Mouse (Mus musculus): ENCODE measurements at regions not wholly inside any gene's neighbourhood (a gene's known extent, or its start where the extent isn't known, plus 50 kb on each side); places are given as distances from the start of the nearest gene placed in this dataset.
A peak's percentile ranks its signal among the peaks of the same experiment; 100 is the strongest.

DNA sequence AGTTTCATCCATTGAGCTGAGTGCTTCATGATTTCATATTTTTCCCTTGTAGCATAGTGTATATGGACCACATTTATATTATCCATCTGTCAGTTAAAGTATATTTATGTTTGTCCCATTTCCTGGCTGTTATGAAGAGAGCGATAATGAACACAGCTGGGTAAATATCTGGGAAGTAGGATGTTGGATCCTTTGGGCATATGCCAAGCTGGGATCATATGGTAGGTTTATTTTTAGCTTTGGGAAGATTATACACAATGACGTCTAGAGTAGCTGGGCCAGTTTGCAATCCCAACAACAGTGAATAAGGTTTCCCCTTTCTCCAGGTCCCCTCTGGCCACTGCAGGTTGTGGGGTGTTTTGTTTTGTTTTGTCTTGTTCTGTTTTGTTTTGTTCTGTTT is 164.5 kb downstream of the Gm765 start:
- Histone ChIP-seq H3K27me3 (ENCODE audit: low read depth, poor library complexity, severe bottlenecking) (no peaks in the 10 kb centered on the region), H3K36me3 (no peaks in the 10 kb centered on the region), H3K9me3 (replicated peaks) (no peaks in the 10 kb centered on the region), H3K4me1 (no peaks in the 10 kb centered on the region), H3K4me3 (no peak overlapping the region), H3K27ac (no peak overlapping the region)
- DNase-seq (ENCODE audit: low spot score), result no peak
- 85% methylated on average over 2 of the region's 2 CpGs for WGBS

- WGBS, result 81% methylated on average over 12 of the region's 12 CpGs
- no peak overlapping the region for H3K27ac ChIP-seq
- DNase-seq (ENCODE audit: low spot score), result no peak
- no peak overlapping the region for H3K4me3 ChIP-seq
- H3K36me3 ChIP-seq, result no peaks in the 10 kb centered on the region
- H3K4me1 ChIP-seq, result no peaks in the 10 kb centered on the region
- H3K27me3 ChIP-seq (ENCODE audit: low read depth, poor library complexity, severe bottlenecking), result no peaks in the 10 kb centered on the region
- no peaks in the 10 kb centered on the region for H3K9me3 ChIP-seq (replicated peaks)
Observed at GRCm38 (mm10) chr6:98149043-98149813, 193.3 kb downstream of the Gm765 start.

- Histone ChIP-seq H3K4me3 (no peak overlapping the region), H3K36me3 (no peaks in the 10 kb centered on the region), H3K27ac (no peak overlapping the region), H3K27me3 (ENCODE audit: low read depth, poor library complexity, severe bottlenecking) (no peaks in the 10 kb centered on the region), H3K9me3 (replicated peaks) (no peaks in the 10 kb centered on the region), H3K4me1 (no peaks in the 10 kb centered on the region)
- no peak for DNase-seq (ENCODE audit: low spot score)
- WGBS, result 89% methylated on average over 5 of the region's 5 CpGs
Observed at GRCm38 (mm10) chr6:98147855-98148254, 194.7 kb downstream of the Gm765 start.

DNA sequence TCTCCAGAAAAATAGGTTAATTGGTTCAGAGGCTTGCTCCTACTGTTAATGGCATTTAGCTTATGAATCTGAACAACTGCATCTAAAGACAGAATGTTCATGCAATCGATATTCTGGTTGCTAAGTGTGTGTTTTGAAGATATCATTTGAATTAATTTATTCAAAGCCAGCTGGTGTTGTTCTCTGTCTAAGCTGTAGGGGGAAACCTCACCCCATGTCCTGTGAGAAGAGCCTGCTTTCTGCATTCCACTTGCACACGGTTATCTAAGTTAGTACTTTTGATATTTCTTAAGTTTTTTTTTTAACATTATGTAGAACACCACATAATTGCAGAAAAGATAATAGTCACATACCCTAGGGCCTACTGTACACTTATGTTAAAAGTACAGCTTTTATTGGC is 209.6 kb downstream of the Gm765 start:
- H3K27ac ChIP-seq, result no peak overlapping the region
- no peak overlapping the region for H3K4me3 ChIP-seq
- H3K9me3 ChIP-seq (replicated peaks), result no peaks in the 10 kb centered on the region
- WGBS, result 59% methylated on average over 2 of the region's 2 CpGs
- H3K4me1 ChIP-seq, result no peaks in the 10 kb centered on the region
- no peaks in the 10 kb centered on the region for H3K27me3 ChIP-seq (ENCODE audit: low read depth, poor library complexity, severe bottlenecking)
- H3K36me3 ChIP-seq, result no peaks in the 10 kb centered on the region
- no peak for DNase-seq (ENCODE audit: low spot score)

- Histone ChIP-seq H3K4me1 (peaks cover 10% of the 10 kb centered on the region), H3K36me3 (no peaks in the 10 kb centered on the region), H3K9me3 (replicated peaks) (no peaks in the 10 kb centered on the region), H3K4me3 (no peak overlapping the region), H3K27ac (no peak overlapping the region), H3K27me3 (ENCODE audit: low read depth, poor library complexity, severe bottlenecking) (no peaks in the 10 kb centered on the region)
- no peak for DNase-seq (ENCODE audit: low spot score)
- 45% methylated on average over 7 of the region's 7 CpGs for WGBS
Observed at GRCm38 (mm10) chr6:98125434-98125833, 217.1 kb downstream of the Gm765 start.

GRCm38 (mm10) chr6:98118355-98119150 is 224.0 kb downstream of the Gm765 start:
- H3K27ac ChIP-seq, result no peak overlapping the region
- H3K4me1 ChIP-seq, result peaks cover 26% of the 10 kb centered on the region
- no peaks in the 10 kb centered on the region for H3K27me3 ChIP-seq (ENCODE audit: low read depth, poor library complexity, severe bottlenecking)
- H3K36me3 ChIP-seq, result no peaks in the 10 kb centered on the region
- WGBS, result 61% methylated on average over 9 of the region's 9 CpGs
- H3K9me3 ChIP-seq (replicated peaks), result no peaks in the 10 kb centered on the region
- no peak overlapping the region for H3K4me3 ChIP-seq
- DNase-seq (ENCODE audit: low spot score), result no peak

- H3K9me3 ChIP-seq (replicated peaks), result no peaks in the 10 kb centered on the region
- no peaks in the 10 kb centered on the region for H3K27me3 ChIP-seq (ENCODE audit: low read depth, poor library complexity, severe bottlenecking)
- H3K4me3 ChIP-seq, result no peak overlapping the region
- WGBS, result 34% methylated on average over 9 of the region's 9 CpGs
- DNase-seq (ENCODE audit: low spot score), result peak; percentile 34
- H3K4me1 ChIP-seq, result peaks cover 37% of the 10 kb centered on the region
- H3K27ac ChIP-seq, result peak overlapping the region; percentile 78
- no peaks in the 10 kb centered on the region for H3K36me3 ChIP-seq
Observed at GRCm38 (mm10) chr6:98114327-98115134, 228.0 kb downstream of the Gm765 start.

- Histone ChIP-seq H3K27me3 (ENCODE audit: low read depth, poor library complexity, severe bottlenecking) (no peaks in the 10 kb centered on the region), H3K27ac (peak overlapping the region; percentile 78), H3K4me3 (0 out of 2 replicates have a peak overlapping the region, but pooled peaks have one; percentile 17), H3K9me3 (replicated peaks) (no peaks in the 10 kb centered on the region), H3K36me3 (no peaks in the 10 kb centered on the region), H3K4me1 (peaks cover 37% of the 10 kb centered on the region)
- WGBS, result 30% methylated on average over 7 of the region's 7 CpGs
- peak; percentile 46 for DNase-seq (ENCODE audit: low spot score)
Observed at GRCm38 (mm10) chr6:98113708-98114107, 228.8 kb downstream of the Gm765 start.

DNA sequence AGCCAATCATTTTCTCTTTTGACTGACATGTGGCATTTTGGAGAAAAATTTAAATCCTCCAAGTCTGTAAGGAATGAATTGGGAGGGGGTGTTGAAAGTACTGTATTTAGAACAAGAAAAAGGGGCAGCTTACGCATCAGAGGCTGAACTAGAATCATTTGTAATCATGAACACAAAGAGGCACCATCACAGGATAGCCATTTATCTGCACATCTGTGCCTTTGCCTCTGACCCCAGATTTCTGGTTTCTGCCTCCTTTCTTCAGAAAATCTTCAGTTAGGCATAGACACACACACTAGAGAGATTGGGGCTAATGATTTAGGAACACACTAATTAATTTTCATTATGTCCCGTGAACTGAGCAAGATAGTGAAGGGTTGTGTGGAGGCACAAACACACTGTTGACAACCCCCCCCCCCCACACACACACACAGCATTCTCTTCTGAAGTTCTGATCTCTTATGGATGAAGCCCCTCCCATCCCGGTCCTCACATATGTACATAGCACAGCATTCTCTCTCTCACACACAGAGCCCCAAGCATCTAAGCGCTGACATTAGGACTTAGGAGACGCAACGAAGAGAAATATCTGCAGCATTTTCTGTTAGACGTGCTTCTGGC is 229.9 kb downstream of the Gm765 start:
- 83% methylated on average over 7 of the region's 7 CpGs for WGBS
- DNase-seq (ENCODE audit: low spot score), result no peak
- Histone ChIP-seq H3K27ac (no peak overlapping the region), H3K27me3 (ENCODE audit: low read depth, poor library complexity, severe bottlenecking) (no peaks in the 10 kb centered on the region), H3K4me3 (no peak overlapping the region), H3K9me3 (replicated peaks) (no peaks in the 10 kb centered on the region), H3K36me3 (no peaks in the 10 kb centered on the region), H3K4me1 (peaks cover 26% of the 10 kb centered on the region)

DNA sequence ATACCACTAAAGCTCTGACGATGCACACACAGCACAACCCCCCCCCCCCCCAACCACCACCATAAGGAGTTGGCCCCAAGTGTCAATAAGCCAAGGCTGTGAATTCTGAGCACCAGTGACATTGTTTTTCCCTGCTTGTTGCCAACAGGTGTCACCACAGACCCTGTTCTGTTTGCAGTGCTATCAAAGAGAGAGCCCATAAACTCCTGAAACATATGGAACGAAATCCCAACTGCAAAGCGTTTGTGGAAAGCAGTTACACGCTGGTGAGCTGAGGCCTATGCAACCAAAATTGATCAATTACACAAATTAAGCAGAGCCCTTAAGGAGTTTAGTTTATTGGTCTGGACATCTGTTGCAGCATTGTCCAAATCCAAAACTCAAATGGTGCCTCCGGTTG is 235.4 kb downstream of the Gm765 start:
- Histone ChIP-seq H3K27ac (no peak overlapping the region), H3K4me3 (no peak overlapping the region), H3K9me3 (replicated peaks) (no peaks in the 10 kb centered on the region), H3K36me3 (no peaks in the 10 kb centered on the region), H3K4me1 (peaks cover 22% of the 10 kb centered on the region), H3K27me3 (ENCODE audit: low read depth, poor library complexity, severe bottlenecking) (no peaks in the 10 kb centered on the region)
- DNase-seq (ENCODE audit: low spot score), result no peak
- WGBS, result 41% methylated on average over 5 of the region's 5 CpGs

DNA sequence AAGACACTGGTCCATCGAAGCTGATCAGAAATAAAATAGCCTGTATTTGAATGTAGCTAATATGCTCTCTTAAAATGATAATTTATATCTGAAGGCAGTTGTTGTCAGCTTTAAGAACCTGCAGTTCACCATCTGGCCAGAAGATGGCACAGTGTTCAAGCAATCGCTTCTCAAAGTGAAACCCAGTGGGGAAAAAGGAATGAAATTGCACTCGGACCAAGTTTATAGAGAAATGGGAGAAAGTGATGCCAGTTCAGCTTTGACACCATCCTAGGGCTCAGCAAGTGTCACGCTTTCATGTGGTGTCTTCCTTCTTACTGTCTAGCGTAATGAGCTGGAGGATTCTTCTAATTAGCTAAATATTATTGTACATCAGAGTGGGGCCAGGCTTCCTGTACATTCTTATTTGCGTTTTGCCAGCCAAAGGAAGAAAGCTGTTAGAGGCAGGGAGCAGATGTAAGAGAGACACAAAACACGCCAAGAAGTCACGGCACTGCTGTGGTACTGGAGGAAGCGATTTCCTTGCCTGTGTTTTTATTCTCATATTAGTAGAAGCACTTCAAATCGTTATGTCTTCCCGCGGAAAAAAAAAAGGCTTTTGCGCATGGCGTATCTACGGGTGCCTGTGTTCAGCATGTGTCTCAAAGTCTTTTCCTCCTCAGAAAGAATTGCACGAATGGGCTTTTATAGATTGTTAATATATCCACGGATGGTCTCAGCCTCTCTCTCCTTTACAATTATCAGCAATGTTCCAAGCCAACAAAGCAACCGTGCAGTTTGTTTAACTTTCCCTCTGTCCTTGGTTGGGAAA is 237.1 kb downstream of the Gm765 start:
- Histone ChIP-seq H3K27me3 (ENCODE audit: low read depth, poor library complexity, severe bottlenecking) (no peaks in the 10 kb centered on the region), H3K4me3 (peak overlapping the region; percentile 31), H3K36me3 (no peaks in the 10 kb centered on the region), H3K4me1 (peaks cover 36% of the 10 kb centered on the region), H3K9me3 (replicated peaks) (no peaks in the 10 kb centered on the region), H3K27ac (no peak overlapping the region)
- 58% methylated on average over 18 of the region's 18 CpGs for WGBS
- peak; percentile 83 for DNase-seq (ENCODE audit: low spot score)

GRCm38 (mm10) chr6:98104432-98104831 is 238.1 kb downstream of the Gm765 start:
- H3K9me3 ChIP-seq (replicated peaks), result no peaks in the 10 kb centered on the region
- no peaks in the 10 kb centered on the region for H3K27me3 ChIP-seq (ENCODE audit: low read depth, poor library complexity, severe bottlenecking)
- no peaks in the 10 kb centered on the region for H3K36me3 ChIP-seq
- no peak for DNase-seq (ENCODE audit: low spot score)
- no peak overlapping the region for H3K27ac ChIP-seq
- H3K4me1 ChIP-seq, result peaks cover 39% of the 10 kb centered on the region
- H3K4me3 ChIP-seq, result no peak overlapping the region
- WGBS, result 60% methylated on average over 3 of the region's 3 CpGs
